Mouse (Mus musculus) MEL (cell line): ENCODE measurements around the gene 2410004P03Rik. TPM values are rescaled to one million over a fixed set of nuclear protein-coding genes. Genes with fewer than 3 reads are reported as not detected.

Experiments
- DNase-seq: peaks from one replicate; pipeline ENCODE4 v3.0.0; 2011; ENCODE audit warnings: low read depth, low spot score
- H3K27ac ChIP-seq: 2 replicates; pipeline ENCODE4 v1.5.1; 2012; ENCODE audit warnings: low read depth, mild to moderate bottlenecking, control low read depth, low read length, moderate library complexity; ENCODE audit not compliant: control insufficient read depth
- H3K27me3 ChIP-seq, 2 experiments: fragments of 150-350 bp in 1 of 2; sonication (generic) in 1 of 2; 2 replicates each; pipeline ENCODE4 v1.6.1; 2012; ENCODE audit warnings: low read length in 2 of 2, mild to moderate bottlenecking in 2 of 2, improper control_type of control experiment in 1 of 2, moderate library complexity in 1 of 2; ENCODE audit not compliant: insufficient read depth in 2 of 2, control insufficient read depth in 1 of 2
- H3K36me3 ChIP-seq, 2 experiments: 2 replicates each; pipeline ENCODE4 v1.6.1; 2012 to 2014; ENCODE audit warnings: low read length in 2 of 2, improper control_type of control experiment in 1 of 2, inconsistent platforms in 1 of 2, mild to moderate bottlenecking in 1 of 2; ENCODE audit not compliant: insufficient read depth in 2 of 2, control insufficient read depth in 1 of 2
- H3K4me1 ChIP-seq, 2 experiments: fragments of 150-350 bp in 1 of 2; sonication (generic) in 1 of 2; 2 replicates each; pipeline ENCODE4 v1.6.1; 2012; ENCODE audit warnings: low read length in 2 of 2, improper control_type of control experiment in 1 of 2, mild to moderate bottlenecking in 1 of 2; ENCODE audit not compliant: insufficient read depth in 2 of 2, control insufficient read depth in 1 of 2
- H3K4me3 ChIP-seq, 2 experiments: fragments of 150-350 bp in 1 of 2; sonication (generic) in 1 of 2; 2 replicates each; pipeline ENCODE4 v1.5.1; 2012; ENCODE audit warnings: low read depth in 2 of 2, low read length in 2 of 2, mild to moderate bottlenecking in 2 of 2, moderate library complexity in 2 of 2, control low read depth in 1 of 2, improper control_type of control experiment in 1 of 2; ENCODE audit not compliant: control insufficient read depth in 1 of 2, insufficient read depth in 1 of 2
- H3K79me2 ChIP-seq: 2 replicates; pipeline ENCODE4 v1.6.1; 2012; ENCODE audit warnings: mild to moderate bottlenecking, low read length, moderate library complexity; ENCODE audit not compliant: control insufficient read depth, poor library complexity, insufficient read depth
- H3K9ac ChIP-seq: 2 replicates; pipeline ENCODE4 v1.6.1; 2012; ENCODE audit warnings: low read depth, mild to moderate bottlenecking, control low read depth, low read length, moderate library complexity; ENCODE audit not compliant: control insufficient read depth, poor library complexity, severe bottlenecking
- H3K9me3 ChIP-seq: fragments of 150-350 bp; sonication (generic); replicated peaks from 2 replicates; pipeline ENCODE4 v1.6.1; 2012; ENCODE audit warnings: mild to moderate bottlenecking, low read length, improper control_type of control experiment, moderate library complexity; ENCODE audit not compliant: insufficient read depth
- CHD1 ChIP-seq: IDR thresholded peaks from 2 replicates; pipeline ENCODE4 v1.6.1; 2012; ENCODE audit warnings: low read depth, mild to moderate bottlenecking, inconsistent platforms, low read length, improper control_type of control experiment
- CTCF ChIP-seq, 3 experiments: IDR thresholded peaks in 2 of 3; conservative IDR thresholded peaks in 1 of 3; 2 replicates each; pipeline ENCODE4 v1.5.1; 2011 to 2012; ENCODE audit warnings: low read length in 3 of 3, low read depth in 2 of 3, mild to moderate bottlenecking in 2 of 3, improper control_type of control experiment in 1 of 3, inconsistent platforms in 1 of 3, mixed read lengths in 1 of 3, moderate library complexity in 1 of 3; ENCODE audit not compliant: control insufficient read depth in 1 of 3, insufficient read depth in 1 of 3, poor library complexity in 1 of 3, severe bottlenecking in 1 of 3
- E2F4 ChIP-seq: IDR thresholded peaks from 2 replicates; pipeline ENCODE4 v1.6.1; 2011; ENCODE audit warnings: low read depth, low read length, improper control_type of control experiment, borderline replicate concordance
- ETS1 ChIP-seq: IDR thresholded peaks from 2 replicates; pipeline ENCODE4 v1.6.1; 2012; ENCODE audit warnings: low read depth, mild to moderate bottlenecking, inconsistent platforms, low read length, improper control_type of control experiment, moderate library complexity
- GATA1 ChIP-seq: IDR thresholded peaks from 2 replicates; pipeline ENCODE4 v1.6.1; 2011; ENCODE audit warnings: low read depth, low read length, improper control_type of control experiment
- HCFC1 ChIP-seq: IDR thresholded peaks from 2 replicates; pipeline ENCODE4 v1.6.1; 2012; ENCODE audit warnings: low read depth, mild to moderate bottlenecking, inconsistent platforms, low read length, improper control_type of control experiment, moderate library complexity
- MAFK ChIP-seq: IDR thresholded peaks from 2 replicates; pipeline ENCODE4 v1.6.1; 2011; ENCODE audit warnings: low read depth, mild to moderate bottlenecking, low read length, improper control_type of control experiment, borderline replicate concordance
- MAZ ChIP-seq: IDR thresholded peaks from 2 replicates; pipeline ENCODE4 v1.6.1; 2012; ENCODE audit warnings: low read depth, mild to moderate bottlenecking, inconsistent platforms, low read length, improper control_type of control experiment
- MEF2A ChIP-seq: IDR thresholded peaks from 2 replicates; pipeline ENCODE4 v1.6.1; 2014; ENCODE audit warnings: low read depth, mild to moderate bottlenecking, inconsistent platforms, low read length, improper control_type of control experiment; ENCODE audit not compliant: poor library complexity, insufficient replicate concordance, severe bottlenecking; ENCODE audit errors: extremely low read depth
- MXI1 ChIP-seq: IDR thresholded peaks from 2 replicates; pipeline ENCODE4 v1.6.1; 2011; ENCODE audit warnings: mild to moderate bottlenecking, low read depth, low read length, improper control_type of control experiment
- MYC ChIP-seq: IDR thresholded peaks from 2 replicates; pipeline ENCODE4 v1.6.1; 2011; ENCODE audit warnings: low read depth, mild to moderate bottlenecking, low read length, improper control_type of control experiment, moderate library complexity
- NELFE ChIP-seq: IDR thresholded peaks from 2 replicates; pipeline ENCODE4 v1.6.1; 2011; ENCODE audit warnings: low read depth, low read length, improper control_type of control experiment
- NRF1 ChIP-seq: IDR thresholded peaks from 2 replicates; pipeline ENCODE4 v1.6.1; 2014; ENCODE audit warnings: low read depth, mild to moderate bottlenecking, inconsistent platforms, low read length, improper control_type of control experiment, moderate library complexity; ENCODE audit not compliant: poor library complexity, insufficient read depth, severe bottlenecking
- POLR2A ChIP-seq, 2 experiments: IDR thresholded peaks; 2 replicates each; pipeline ENCODE4 v1.6.1; 2011 to 2012; ENCODE audit warnings: low read length in 2 of 2, mild to moderate bottlenecking in 2 of 2, control low read depth in 1 of 2, improper control_type of control experiment in 1 of 2, low read depth in 1 of 2, moderate library complexity in 1 of 2; ENCODE audit not compliant: control insufficient read depth in 1 of 2, insufficient read depth in 1 of 2, poor library complexity in 1 of 2
- POLR2AphosphoS2 ChIP-seq: IDR thresholded peaks from 2 replicates; pipeline ENCODE4 v1.6.1; 2011; ENCODE audit warnings: low read length, improper control_type of control experiment
- RAD21 ChIP-seq: IDR thresholded peaks from 2 replicates; pipeline ENCODE4 v1.6.1; 2011; ENCODE audit warnings: mild to moderate bottlenecking, low read depth, low read length, improper control_type of control experiment
- SIN3A ChIP-seq: IDR thresholded peaks from 2 replicates; pipeline ENCODE4 v1.6.1; 2012; ENCODE audit warnings: low read length, improper control_type of control experiment, inconsistent platforms
- SMC3 ChIP-seq: IDR thresholded peaks from 2 replicates; pipeline ENCODE4 v1.6.1; 2011; ENCODE audit warnings: low read depth, low read length, improper control_type of control experiment
- TBP ChIP-seq: IDR thresholded peaks from 2 replicates; pipeline ENCODE4 v1.8.0; 2011; ENCODE audit warnings: low read depth, low read length, improper control_type of control experiment
- UBTF ChIP-seq: IDR thresholded peaks from 2 replicates; pipeline ENCODE4 v1.6.1; 2012; ENCODE audit warnings: low read depth, mild to moderate bottlenecking, inconsistent platforms, low read length, improper control_type of control experiment, moderate library complexity, borderline replicate concordance; ENCODE audit not compliant: insufficient read depth
- USF2 ChIP-seq, 2 experiments: IDR thresholded peaks; 2 replicates each; pipeline ENCODE4 v1.6.1; 2011 to 2012; ENCODE audit warnings: improper control_type of control experiment in 2 of 2, low read length in 2 of 2, borderline replicate concordance in 1 of 2, inconsistent platforms in 1 of 2, low read depth in 1 of 2, mild to moderate bottlenecking in 1 of 2; ENCODE audit not compliant: insufficient read depth in 1 of 2
- ZC3H11A ChIP-seq: IDR thresholded peaks from 2 replicates; pipeline ENCODE4 v1.6.1; 2012; ENCODE audit warnings: low read depth, mild to moderate bottlenecking, inconsistent platforms, low read length, improper control_type of control experiment
- polyA plus RNA-seq, 2 experiments: library from polyadenylated mRNA; stranded (reverse) in 1 of 2; unstranded in 1 of 2; fragments of >175 nt in 1 of 2; fragments of >200 nt in 1 of 2; gene quantifications; 2 replicates each; pipeline versions ENCODE4 v1.2.1 to v1.2.4; 2012; ENCODE audit warnings: low replicate concordance in 2 of 2, low read depth in 1 of 2; ENCODE audit not compliant: insufficient read length in 2 of 2, insufficient read depth in 1 of 2, missing spikeins in 1 of 2
- total RNA-seq: library from RNA; depleted of rRNA; stranded (reverse); fragments of 300-350 nt; gene quantifications from 2 replicates; pipeline ENCODE4 v1.2.3, GENCODE M21; 2012

The 2410004P03Rik gene
- total and polyA plus RNA-seq, 3 experiments, result 0.03 TPM; not detected in 2

DNA sequence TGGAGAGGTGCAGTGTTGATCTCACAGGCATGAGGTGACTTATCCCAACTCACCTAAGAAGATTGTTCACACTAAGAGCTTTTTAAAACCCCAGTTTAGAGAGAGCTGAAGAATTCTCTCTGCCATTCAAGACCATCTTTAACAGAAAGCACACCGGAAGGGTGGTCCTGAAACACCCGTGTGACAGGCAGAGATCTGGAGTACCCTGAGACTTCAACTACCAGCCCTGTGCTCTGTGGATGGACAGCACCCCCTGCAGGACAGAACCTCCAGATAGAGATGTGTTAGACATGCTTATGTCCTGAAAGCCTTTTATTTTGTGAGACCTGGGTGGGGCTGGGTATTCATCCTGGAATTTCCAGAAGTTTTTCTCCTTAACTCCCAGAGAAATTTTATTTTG, 23.6 kb upstream of the 2410004P03Rik start:
- TF ChIP-seq E2F4 (no peak), NELFE (no peak; the same call in 1 of the 2 replicates), MAZ (no peak), UBTF (no peak), TBP (0 out of 2 replicates have a peak, but pooled peaks have one; percentile 36), SIN3A (peak; percentile 83; the same call in 1 of the 2 replicates), MYC (peak; percentile 77), ZC3H11A (peak; percentile 60), RAD21 (peak; percentile 84), USF2 (IDR thresholded peaks at IDR 0.05; ENCODE audit: borderline replicate concordance in 1 of 2, insufficient read depth in 1 of 2, low read depth in 1 of 2, low read length in 2 of 2) (no peak), GATA1 (no peak), CHD1 (no peak), NRF1 (no peak), SMC3 (peak; percentile 82), MXI1 (peak; percentile 45), POLR2AphosphoS2 (no peak), HCFC1 (peak; percentile 31; the same call in 1 of the 2 replicates), MEF2A (no peak), POLR2A (IDR thresholded peaks at IDR 0.05; ENCODE audit: control insufficient read depth in 1 of 2, insufficient read depth in 1 of 2, low read depth in 1 of 2, low read length in 2 of 2, poor library complexity in 1 of 2) (peak in 1 of 2 experiments; percentile 39; a peak in 2 of 4 replicates), MAFK (no peak), CTCF (IDR thresholded peaks at IDR 0.05 in 2 of 3, conservative IDR thresholded peaks at IDR 0.05 in 1 of 3; ENCODE audit: control insufficient read depth in 1 of 3, insufficient read depth in 1 of 3, low read depth in 2 of 3, low read length in 3 of 3, poor library complexity in 1 of 3, severe bottlenecking in 1 of 3) (peak; percentile 79 to 93 (median 90)), ETS1 (no peak)
- Histone ChIP-seq H3K9ac (peak overlapping the region; percentile 67), H3K36me3 (no peaks in the 10 kb centered on the region; a peak in 1 of 4 replicates), H3K4me3 (peak overlapping the region; percentile 51 to 64), H3K79me2 (no peaks in the 10 kb centered on the region; the same call in 1 of the 2 replicates), H3K27ac (peak overlapping the region; percentile 78), H3K4me1 (peaks cover 0 to 7% of the 10 kb centered on the region in 2 experiments; a peak in 2 of 4 replicates), H3K9me3 (no peaks in the 10 kb centered on the region), H3K27me3 (no peaks in the 10 kb centered on the region)
- peak; percentile 94 for DNase-seq
